ENCODE assay signal across 8 mouse cellular contexts in genomic region chr5:110023273-110023672, GRCm38 (mm10). TPM values are rescaled to one million over a fixed set of nuclear protein-coding genes. Genes with fewer than 3 reads are reported as not detected.
A peak's percentile ranks its signal among the peaks of the same experiment; 100 is the strongest.
DNase-seq lines count a peak whose midpoint lies in the region; ATAC-seq lines count a peak whose summit lies in the region.

No protein-coding gene starts in this region.

- ATAC-seq in heart, embryonic 15.5 days (replicated peaks; ENCODE audit: insufficient number of reproducible peaks, insufficient read depth, low FRiP score, low read depth): no peak
- ATAC-seq in hindbrain, embryonic 15.5 days (ENCODE audit: low FRiP score, low read depth): peak; percentile 68
- ATAC-seq in midbrain, embryonic 12.5 days (ENCODE audit: low FRiP score, low read depth): peak; percentile 92

- no peaks in the 10 kb centered on the region for H3K9me3 ChIP-seq in heart, embryonic 15.5 days (replicated peaks)
- no peaks in the 10 kb centered on the region for H3K9me3 ChIP-seq in hindbrain, embryonic 15.5 days
- no peaks in the 10 kb centered on the region for H3K9me3 ChIP-seq in midbrain, embryonic 12.5 days

- H3K4me1 ChIP-seq in heart, embryonic 15.5 days (replicated peaks): no peaks in the 10 kb centered on the region
- no peaks in the 10 kb centered on the region for H3K4me1 ChIP-seq in hindbrain, embryonic 15.5 days (replicated peaks)
- H3K4me1 ChIP-seq in midbrain, embryonic 12.5 days: no peaks in the 10 kb centered on the region

- 18% methylated on average over 9 of the region's 9 CpGs for WGBS in heart, embryonic 15.5 days
- 48% methylated on average over 9 of the region's 9 CpGs for WGBS in hindbrain, embryonic 15.5 days
- 24% methylated on average over 9 of the region's 9 CpGs for WGBS in midbrain, embryonic 12.5 days

- H3K27ac ChIP-seq in heart, embryonic 15.5 days: peak overlapping the region; percentile 55
- peak overlapping the region; percentile 57 for H3K27ac ChIP-seq in hindbrain, embryonic 15.5 days (replicated peaks)
- H3K27ac ChIP-seq in midbrain, embryonic 12.5 days (replicated peaks): peak overlapping the region; percentile 69

- H3K36me3 ChIP-seq in heart, embryonic 15.5 days: no peaks in the 10 kb centered on the region
- H3K36me3 ChIP-seq in hindbrain, embryonic 15.5 days: no peaks in the 10 kb centered on the region
- H3K36me3 ChIP-seq in midbrain, embryonic 12.5 days: no peaks in the 10 kb centered on the region

- DNase-seq in heart, postnatal 14 days: no peak
- DNase-seq in brain, embryonic 18.5 days (ENCODE audit: low read depth, low spot score): peak; percentile 26
- no peak for DNase-seq in right cerebral cortex, postnatal 10 days (ENCODE audit: low spot score in 2 of 2)
- DNase-seq in urinary bladder, postnatal 10 days (ENCODE audit: low spot score): no peak
- DNase-seq in layer of hippocampus, postnatal 25 days (ENCODE audit: extremely low spot score in 1 of 2, low spot score in 1 of 2): no peak

- peak overlapping the region; percentile 56 for H3K4me2 ChIP-seq in heart, embryonic 15.5 days
- H3K4me2 ChIP-seq in hindbrain, embryonic 15.5 days: peak overlapping the region; percentile 47
- peak overlapping the region; percentile 47 for H3K4me2 ChIP-seq in midbrain, embryonic 12.5 days (replicated peaks)

- H3K9ac ChIP-seq in heart, embryonic 15.5 days: 0 out of 2 replicates have a peak overlapping the region, but pooled peaks have one; percentile 27
- H3K9ac ChIP-seq in hindbrain, embryonic 15.5 days: peak overlapping the region; percentile 14
- peak overlapping the region; percentile 15; the same call in 1 of the 2 replicates for H3K9ac ChIP-seq in midbrain, embryonic 12.5 days (replicated peaks)

- H3K4me3 ChIP-seq in heart, embryonic 15.5 days: peak overlapping the region; percentile 37
- peak overlapping the region; percentile 27 for H3K4me3 ChIP-seq in hindbrain, embryonic 15.5 days
- H3K4me3 ChIP-seq in midbrain, embryonic 12.5 days: peak overlapping the region; percentile 28

- intact Hi-C loops in heart, postnatal 14 days (cut with DNase I): loop anchor here (10.0 kb wide), 1 partner anchor 518 kb away; no protein-coding TSS in a partner anchor

- no peaks in the 10 kb centered on the region for H3K27me3 ChIP-seq in heart, embryonic 15.5 days
- no peaks in the 10 kb centered on the region for H3K27me3 ChIP-seq in hindbrain, embryonic 15.5 days
- H3K27me3 ChIP-seq in midbrain, embryonic 12.5 days: no peaks in the 10 kb centered on the region

RNA-seq across cellular contexts. Expression of gene Zfp932, which starts 27.0 kb away (rescaled TPM):
- polyA plus RNA-seq in heart, embryonic 15.5 days (2015; fragmentation: Nextera tagmentation; extraction: Ambion mirVana): 8.6 and 9.8 TPM in 2 replicates
- 1 to 10 TPM; 5.8 to 6.4 TPM for total RNA-seq in heart, postnatal 14 days (2021)
- polyA plus RNA-seq in hindbrain, embryonic 15.5 days (2015; fragmentation: Nextera tagmentation; extraction: Ambion mirVana): 20.3 and 20.5 TPM in 2 replicates
- polyA plus RNA-seq in midbrain, embryonic 12.5 days (2016; fragmentation: Nextera tagmentation; extraction: Ambion mirVana): 25.5 and 26.2 TPM in 2 replicates
- total RNA-seq in layer of hippocampus, postnatal 25 days (2021): 10 to 100 TPM; 46.9 to 62.7 TPM

RNA-seq across cellular contexts. Expression of gene Gm17655, which starts 49.0 kb away (rescaled TPM):
- polyA plus RNA-seq in heart, embryonic 15.5 days (2015; fragmentation: Nextera tagmentation; extraction: Ambion mirVana): 1.00 and 2.9 TPM in 2 replicates
- total RNA-seq in heart, postnatal 14 days (2021): 1 to 10 TPM; 2.9 to 3.6 TPM
- polyA plus RNA-seq in hindbrain, embryonic 15.5 days (2015; fragmentation: Nextera tagmentation; extraction: Ambion mirVana): 4.3 and 6.4 TPM in 2 replicates
- polyA plus RNA-seq in midbrain, embryonic 12.5 days (2016; fragmentation: Nextera tagmentation; extraction: Ambion mirVana): 5.2 and 8.9 TPM in 2 replicates
- 10 to 100 TPM in 1 of 2 experiments, 1 to 10 TPM in 1; 7.8 to 13.0 TPM for total RNA-seq in layer of hippocampus, postnatal 25 days (2021)
